Mouse (Mus musculus): ENCODE measurements around the gene Sap18b.
"Not testable (repeated sequence)": the region's sequence is repeated elsewhere in the genome, so short reads cannot be mapped to it uniquely, and the experiment has no call there.

Gene Sap18b

GRCm38 (mm10) chr8:95825162-95825561, at the start of gene Sap18b:
Gene Sap18b, plus strand, starts transcription at chr8:95825346.
- not testable (repeated sequence) for DNase-seq

- DNase-seq, result no peak
Measured at GRCm38 (mm10) chr8:95781085-95781484, 44.1 kb upstream of the Sap18b start.

GRCm38 (mm10) chr8:95781775-95782174, 43.4 kb upstream of the Sap18b start:
- DNase-seq, result no peak

GRCm38 (mm10) chr8:95782628-95783027, 42.5 kb upstream of the Sap18b start:
- DNase-seq, result no peak

- no peak for DNase-seq
Measured at GRCm38 (mm10) chr8:95785591-95785990, 39.6 kb upstream of the Sap18b start.

GRCm38 (mm10) chr8:95795333-95796061, 29.6 kb upstream of the Sap18b start:
- DNase-seq, result not testable (repeated sequence)

GRCm38 (mm10) chr8:95799117-95799516, 26.0 kb upstream of the Sap18b start:
- DNase-seq, result no peak

- no peak for DNase-seq
Measured at GRCm38 (mm10) chr8:95799891-95800290, 25.3 kb upstream of the Sap18b start.

- DNase-seq, result no peak
Measured at GRCm38 (mm10) chr8:95800353-95800752, 24.8 kb upstream of the Sap18b start.

GRCm38 (mm10) chr8:95801476-95802064, 23.6 kb upstream of the Sap18b start:
- DNase-seq, result no peak

- no peak for DNase-seq
Measured at GRCm38 (mm10) chr8:95802231-95802630, 22.9 kb upstream of the Sap18b start.

- DNase-seq, result no peak
Measured at GRCm38 (mm10) chr8:95805482-95805881, 19.7 kb upstream of the Sap18b start.

GRCm38 (mm10) chr8:95806461-95807191, 18.5 kb upstream of the Sap18b start:
- DNase-seq, result no peak

- peak; percentile 99 for DNase-seq
Measured at GRCm38 (mm10) chr8:95807331-95807843, 17.8 kb upstream of the Sap18b start, which contains the start of gene Cnot1. Gene Cnot1, minus strand, starts transcription at chr8:95807464.

GRCm38 (mm10) chr8:95807861-95808260, 17.3 kb upstream of the Sap18b start:
- peak; percentile 97 for DNase-seq

GRCm38 (mm10) chr8:95808631-95809030, 16.5 kb upstream of the Sap18b start:
- peak; percentile 24 for DNase-seq

- no peak for DNase-seq
Measured at GRCm38 (mm10) chr8:95809116-95809515, 16.0 kb upstream of the Sap18b start.

GRCm38 (mm10) chr8:95810184-95810591, 15.0 kb upstream of the Sap18b start:
- DNase-seq, result no peak

- no peak for DNase-seq
Measured at GRCm38 (mm10) chr8:95816044-95816708, 9.0 kb upstream of the Sap18b start.

- DNase-seq, result no peak
Measured at GRCm38 (mm10) chr8:95817597-95817996, 7.5 kb upstream of the Sap18b start.

GRCm38 (mm10) chr8:95818211-95818610, 6.9 kb upstream of the Sap18b start:
- no peak for DNase-seq

GRCm38 (mm10) chr8:95821266-95821665, 3.9 kb upstream of the Sap18b start:
- DNase-seq, result no peak

- no peak for DNase-seq
Measured at GRCm38 (mm10) chr8:95822096-95822495, 3.0 kb upstream of the Sap18b start.
